Mouse (Mus musculus) right cerebral cortex, adult 2 months (tissue): Measurements from ENCODE around the gene Snapc1.
A peak's percentile ranks its signal among the peaks of the same experiment; 100 is the strongest.

Source experiments
- DNase-seq, 2 experiments: peaks; one replicate each; pipeline ENCODE4 v3.0.0; 2021 to 2022; ENCODE audit warnings: low spot score in 2 of 2

Gene Snapc1

DNA sequence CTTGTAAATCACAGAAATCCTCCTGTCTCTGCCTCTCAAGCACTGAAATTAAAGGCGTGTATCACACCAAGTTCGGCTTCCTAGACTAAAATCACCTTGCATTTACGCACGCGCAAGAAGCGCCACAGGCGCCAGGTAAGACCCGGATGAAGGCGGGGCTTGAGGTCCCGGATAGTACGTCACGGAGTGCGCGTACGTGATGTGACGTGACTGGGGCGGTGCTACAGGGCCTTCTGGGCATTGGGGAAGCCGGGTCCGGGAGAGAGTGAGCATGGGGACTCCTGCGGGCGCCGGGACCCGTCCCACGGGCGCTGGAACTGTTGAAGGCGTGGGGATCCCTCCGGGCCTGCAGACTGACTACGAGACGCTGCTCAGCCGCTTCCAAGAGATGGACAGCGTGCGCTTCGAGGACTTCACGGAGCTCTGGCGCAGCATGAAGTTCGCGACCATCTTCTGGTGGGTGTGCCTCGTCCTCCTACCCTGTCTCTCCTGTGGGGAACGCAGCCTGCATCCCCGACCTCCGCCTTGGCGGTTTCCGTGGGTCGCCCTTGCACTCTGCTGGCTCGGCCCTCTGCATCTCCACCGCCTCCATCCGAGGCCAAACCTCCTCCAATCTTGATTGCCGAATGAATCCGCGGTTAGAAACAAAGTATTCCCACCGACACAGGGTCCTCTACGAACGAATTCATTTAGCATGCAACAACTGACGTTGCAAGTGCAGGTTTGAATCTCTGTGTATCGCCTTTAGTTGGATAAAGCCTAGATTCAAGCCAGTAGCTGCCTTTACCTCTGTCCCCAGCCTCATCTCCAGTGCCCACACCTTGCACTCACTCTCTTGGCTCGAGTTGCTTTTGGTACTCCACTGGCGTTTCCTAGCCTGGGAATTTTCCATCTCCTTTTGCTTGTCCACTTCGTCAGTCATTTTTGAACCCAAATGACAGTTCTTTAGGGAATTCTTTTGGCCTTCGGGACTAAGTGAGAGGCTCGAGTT lies at the start of gene Snapc1:
TSS of gene Snapc1 (plus strand) at position 191 of the 991 bp plus-strand sequence.
- peak; percentile 98 to 99 for DNase-seq

DNA sequence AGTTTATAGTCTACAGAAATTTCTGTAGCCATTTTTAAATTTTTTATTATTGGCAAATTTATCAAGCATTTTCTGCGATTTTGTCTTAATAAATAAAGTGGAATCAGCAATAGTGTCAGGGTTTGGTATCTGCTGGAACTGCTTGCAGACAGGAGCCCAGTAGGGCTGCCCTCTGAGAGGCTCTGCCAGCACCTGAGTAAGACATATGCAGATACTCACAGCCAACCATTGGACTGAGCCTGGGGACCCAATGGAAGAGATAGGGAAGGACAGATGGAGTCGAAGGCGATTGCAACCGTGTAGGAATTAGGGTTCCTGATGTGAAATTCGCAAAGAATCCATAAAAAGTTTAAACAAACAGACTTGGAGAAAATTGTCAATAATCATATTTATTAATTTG lies 45.8 kb upstream of the Snapc1 start:
- DNase-seq = no peak

DNA sequence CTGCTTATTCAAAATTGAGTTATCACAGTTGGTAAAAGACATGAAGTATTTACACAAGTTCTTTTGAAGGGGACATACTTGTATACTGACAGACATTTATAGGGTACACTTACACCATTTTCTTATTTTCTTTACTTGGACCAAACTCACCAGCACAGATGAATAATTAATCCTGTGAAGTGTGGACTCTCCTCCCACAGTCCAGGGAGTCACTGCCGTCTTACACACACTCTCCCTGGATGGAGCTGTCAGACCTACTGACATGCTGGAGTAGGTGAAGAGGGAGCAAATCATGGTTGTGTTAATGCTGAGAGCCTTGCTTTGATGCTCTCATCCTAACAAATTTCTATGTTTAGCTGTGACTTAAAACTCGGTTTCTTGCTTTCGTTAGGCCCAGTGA lies 34.0 kb upstream of the Snapc1 start:
- no peak for DNase-seq

GRCm38 (mm10) chr12:73931274-73931673 lies 33.0 kb upstream of the Snapc1 start:
- no peak for DNase-seq

DNA sequence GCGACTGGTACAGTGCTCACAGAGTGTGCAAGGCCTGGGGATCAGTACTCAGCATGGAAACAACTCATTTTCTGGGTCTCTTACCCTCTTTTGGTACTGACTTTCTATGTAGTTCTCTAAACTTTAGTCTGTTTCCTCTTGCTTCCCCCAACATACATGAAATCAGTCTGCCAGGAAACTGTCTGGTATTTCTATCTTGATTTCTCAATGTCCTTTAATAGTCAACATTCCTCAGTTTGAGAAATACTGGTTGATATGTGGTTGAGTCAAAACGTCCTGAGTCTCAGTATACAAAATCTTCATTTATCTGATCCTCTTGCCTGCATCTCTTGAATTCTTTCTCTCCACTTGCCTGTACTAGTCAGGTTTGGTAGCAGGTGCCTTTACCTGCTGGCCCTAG lies 29.8 kb upstream of the Snapc1 start:
- DNase-seq = no peak

- no peak for DNase-seq
Observed at GRCm38 (mm10) chr12:73937353-73937752, 26.9 kb upstream of the Snapc1 start, which contains the start of gene Gm49321. Gene Gm49321, plus strand, starts transcription at chr12:73937653.

GRCm38 (mm10) chr12:73939542-73939941 lies 24.7 kb upstream of the Snapc1 start:
- DNase-seq = no peak

DNA sequence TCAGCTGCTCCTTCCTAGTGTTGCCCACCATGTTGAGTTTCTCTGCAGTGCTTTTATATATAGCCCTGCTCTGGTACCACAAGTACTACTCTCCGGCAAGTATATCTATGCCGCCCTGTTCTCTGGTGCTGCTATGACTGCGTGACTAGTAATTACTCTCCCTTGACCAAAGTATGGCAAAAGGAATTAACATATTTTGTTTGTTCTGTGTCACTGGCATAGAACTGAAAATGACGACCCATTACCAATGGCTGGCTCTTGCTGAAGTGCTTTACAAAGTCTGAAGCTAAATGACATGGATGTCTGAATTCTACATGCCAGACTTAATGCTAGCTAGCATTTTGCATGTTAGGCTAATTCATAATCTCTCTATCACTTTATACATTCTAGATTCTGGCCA lies 15.9 kb upstream of the Snapc1 start:
- no peak for DNase-seq

DNA sequence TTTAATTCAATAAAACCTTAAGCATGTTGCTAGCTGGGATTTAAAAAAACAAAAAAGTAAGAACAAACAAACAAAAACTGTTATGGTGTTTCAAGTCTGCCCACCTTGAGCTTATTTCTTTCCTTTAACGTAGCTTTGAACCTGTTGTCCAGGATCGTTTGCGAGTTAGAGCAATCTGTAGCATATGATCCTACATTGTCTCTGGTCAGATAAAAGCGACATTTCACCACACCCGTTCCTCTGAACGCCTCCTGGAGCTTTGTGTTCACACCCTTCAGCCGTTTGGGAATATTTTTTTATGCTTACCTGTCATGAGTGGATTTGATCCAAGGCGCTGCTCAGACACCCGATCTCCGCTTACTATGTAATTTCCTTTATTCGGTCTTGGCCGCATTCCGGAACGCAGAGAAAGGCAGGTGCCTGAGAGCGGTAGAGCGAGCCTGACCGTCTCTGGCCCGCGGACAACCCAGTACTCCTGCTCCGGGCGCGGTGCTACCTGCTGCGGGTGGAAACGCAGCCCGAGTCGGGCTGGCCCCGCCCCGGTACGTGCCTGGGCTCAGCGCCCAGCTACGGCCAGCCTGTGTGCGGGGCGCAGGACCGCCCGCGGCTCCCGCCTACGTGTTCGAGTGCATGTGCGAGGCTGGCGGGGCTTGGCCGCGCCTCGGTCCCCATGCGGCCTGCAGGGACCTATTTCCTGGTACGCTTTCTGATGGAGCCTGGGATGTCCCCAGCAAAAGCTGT lies 14.8 kb upstream of the Snapc1 start:
- DNase-seq = peak; percentile 44 to 55

DNA sequence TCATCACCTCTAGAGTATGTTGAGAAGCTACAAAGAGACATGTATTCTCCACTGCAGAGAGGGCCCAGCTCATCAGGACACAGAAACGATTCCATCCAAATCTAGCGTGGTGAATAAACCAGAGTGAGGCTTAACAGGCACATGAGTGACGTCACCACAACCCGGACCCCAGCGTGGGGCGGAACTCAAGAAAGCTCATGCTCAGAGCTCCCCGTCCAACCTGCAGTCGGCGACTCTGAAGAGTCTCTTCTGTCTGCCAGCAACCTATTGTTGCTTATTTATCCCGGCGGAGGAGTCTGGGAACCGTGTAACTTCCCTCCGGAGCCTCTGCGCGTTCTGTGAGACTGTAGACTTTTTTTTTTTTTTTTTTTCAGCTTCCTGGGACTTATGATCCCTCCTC lies 11.4 kb upstream of the Snapc1 start:
- DNase-seq = no peak

DNA sequence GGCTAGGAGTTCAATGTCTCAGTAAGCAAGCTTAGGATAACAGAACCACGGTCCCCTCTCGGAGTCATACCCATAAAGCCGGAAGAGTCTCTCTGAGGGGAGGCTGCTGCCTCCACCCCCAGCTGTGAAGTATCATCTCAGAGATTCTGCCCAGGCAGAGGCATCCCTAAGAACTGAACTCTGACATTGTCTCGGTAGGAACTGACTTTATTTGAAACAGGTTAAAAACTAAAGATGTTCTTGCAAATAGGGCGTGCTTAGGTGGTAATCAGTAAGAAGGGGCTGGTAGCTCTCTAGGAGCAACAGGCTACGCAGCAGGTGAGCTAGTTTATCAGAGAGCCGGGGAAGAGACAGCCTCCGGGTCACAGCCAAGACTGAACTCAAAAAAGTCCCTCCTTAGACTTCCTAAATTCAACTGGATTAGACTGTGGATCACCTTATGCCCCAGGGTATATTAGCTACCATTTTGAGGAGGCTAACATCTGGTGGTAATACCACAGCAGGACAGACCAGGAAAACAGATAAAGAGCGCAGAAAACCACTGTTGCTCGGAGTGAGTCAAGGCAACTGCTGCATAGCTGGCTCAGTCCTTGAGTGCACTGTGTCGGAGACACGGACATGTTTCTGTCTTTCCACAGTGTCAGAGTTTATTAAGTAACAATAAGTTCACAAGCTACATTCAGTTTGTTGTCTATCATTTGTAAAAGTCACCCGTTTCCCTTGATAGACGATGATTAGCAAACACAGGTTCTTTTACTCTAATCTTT lies 10.7 kb upstream of the Snapc1 start:
- DNase-seq = no peak

DNA sequence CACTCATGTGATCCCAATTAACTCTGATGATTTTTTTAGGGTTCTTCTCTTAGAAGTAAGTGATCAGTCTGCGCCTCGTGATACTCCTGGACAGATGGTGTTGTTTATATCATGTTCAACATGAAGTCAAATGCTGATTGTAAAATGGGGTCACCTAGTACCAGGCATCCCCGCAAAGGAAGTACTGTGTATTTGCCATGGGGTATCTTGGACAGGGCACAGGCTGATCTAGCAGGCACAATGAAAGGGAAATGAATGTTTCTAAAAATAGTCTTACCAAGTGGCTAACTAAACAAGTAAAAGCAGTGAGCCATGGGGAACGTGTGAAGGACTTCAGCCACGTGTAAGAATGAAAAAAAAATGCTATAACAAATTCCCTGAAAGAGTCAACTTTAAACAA lies 9.5 kb upstream of the Snapc1 start:
- no peak for DNase-seq

GRCm38 (mm10) chr12:73957676-73958075 lies 6.6 kb upstream of the Snapc1 start:
- no peak for DNase-seq

- DNase-seq = no peak
Observed at GRCm38 (mm10) chr12:73958830-73959229, 5.5 kb upstream of the Snapc1 start.

GRCm38 (mm10) chr12:73969142-73969541 lies 4.9 kb downstream of the Snapc1 start:
- no peak for DNase-seq

- no peak for DNase-seq
Observed at GRCm38 (mm10) chr12:73974584-73974983, 10.3 kb downstream of the Snapc1 start.

- DNase-seq = no peak
Observed at GRCm38 (mm10) chr12:73978144-73978543, 13.9 kb downstream of the Snapc1 start.

- no peak for DNase-seq
Observed at GRCm38 (mm10) chr12:73979667-73980066, 15.4 kb downstream of the Snapc1 start.

GRCm38 (mm10) chr12:73982533-73982932 lies 18.3 kb downstream of the Snapc1 start:
- DNase-seq = peak; percentile 83 to 86

GRCm38 (mm10) chr12:73986299-73986698 lies 22.0 kb downstream of the Snapc1 start:
- no peak for DNase-seq

DNA sequence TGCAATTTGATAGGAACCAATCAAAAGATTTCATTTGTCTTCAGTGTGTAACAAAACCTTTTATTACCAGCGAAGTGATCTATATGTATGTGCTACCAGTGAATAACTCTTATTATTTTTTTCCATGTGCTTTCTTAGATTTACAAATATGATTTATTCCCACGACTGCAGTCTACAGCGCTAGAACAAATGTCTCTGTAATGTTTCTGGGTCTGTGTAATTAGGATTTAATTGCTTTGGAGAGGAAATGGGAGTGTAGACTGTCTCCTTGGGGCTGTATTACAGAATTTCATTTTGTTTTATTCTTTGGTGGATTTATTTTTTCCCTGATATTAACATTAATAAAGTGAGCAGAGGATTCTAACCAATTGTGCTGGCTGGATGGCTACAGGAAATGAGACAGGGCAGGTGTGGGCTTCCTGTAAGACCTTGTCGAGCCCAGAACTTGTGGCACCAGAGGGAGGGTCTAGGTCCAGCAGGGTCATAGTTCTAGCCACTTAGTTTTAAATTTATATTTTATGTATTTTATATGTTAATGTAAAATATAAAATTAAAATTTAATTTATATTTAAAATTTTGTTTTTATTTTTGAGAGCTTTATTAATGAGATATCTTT lies 24.2 kb downstream of the Snapc1 start:
- no peak for DNase-seq
